Mouse (Mus musculus): ENCODE measurements around the gene Wdr91. TPM values are rescaled to one million over a fixed set of nuclear protein-coding genes. Genes with fewer than 3 reads are reported as not detected.

Wdr91 gene
- polyA plus RNA-seq, 1 experiment from 2014 or later = 19.9 TPM

- H3K9ac ChIP-seq (replicated peaks; ENCODE audit: low read depth) = peak overlapping the region; percentile 52
- H3K4me3 ChIP-seq (ENCODE audit: low read depth, low read length) = peak overlapping the region; percentile 79
- 33% methylated on average over 8 of the region's 8 CpGs for WGBS
- peaks cover 17% of the 10 kb centered on the region; the same call in 1 of the 2 replicates for H3K4me1 ChIP-seq (ENCODE audit: insufficient read depth, low read depth, low read length)
- no peaks in the 10 kb centered on the region for H3K9me3 ChIP-seq (ENCODE audit: low read length)
- H3K4me2 ChIP-seq (replicated peaks; ENCODE audit: low read depth, low read length) = peak overlapping the region; percentile 72
- no peaks in the 10 kb centered on the region for H3K27me3 ChIP-seq (replicated peaks; ENCODE audit: insufficient read depth, low read length)
- H3K36me3 ChIP-seq (ENCODE audit: insufficient read depth, low read length) = peaks cover 7% of the 10 kb centered on the region; the same call in 1 of the 2 replicates
- DNase-seq (ENCODE audit: low spot score) (peak; percentile 38), ATAC-seq (no peak)
- H3K27ac ChIP-seq (ENCODE audit: low read length) = peak overlapping the region; percentile 89
- TF ChIP-seq CTCF (IDR thresholded peaks at IDR 0.05) = no peak
- no peak for TF ChIP-seq EP300 (IDR thresholded peaks at IDR 0.05)
Observed at GRCm38 (mm10) chr6:34909631-34910345, 888 bp downstream of the Wdr91 start.

GRCm38 (mm10) chr6:34907696-34908260 lies 2.9 kb downstream of the Wdr91 start:
- Histone ChIP-seq H3K27ac (ENCODE audit: low read length) (no peak overlapping the region), H3K9ac (replicated peaks; ENCODE audit: low read depth) (no peak overlapping the region), H3K9me3 (ENCODE audit: low read length) (no peaks in the 10 kb centered on the region), H3K27me3 (replicated peaks; ENCODE audit: insufficient read depth, low read length) (no peaks in the 10 kb centered on the region), H3K36me3 (ENCODE audit: insufficient read depth, low read length) (peaks cover 7% of the 10 kb centered on the region; the same call in 1 of the 2 replicates), H3K4me3 (ENCODE audit: low read depth, low read length) (no peak overlapping the region), H3K4me2 (replicated peaks; ENCODE audit: low read depth, low read length) (no peak overlapping the region), H3K4me1 (ENCODE audit: insufficient read depth, low read depth, low read length) (peaks cover 17% of the 10 kb centered on the region; the same call in 1 of the 2 replicates)
- DNase-seq (ENCODE audit: low spot score) = no peak
- TF ChIP-seq CTCF (IDR thresholded peaks at IDR 0.05) (no peak), EP300 (IDR thresholded peaks at IDR 0.05) (no peak)
- 75% methylated on average over 18 of the region's 18 CpGs for WGBS
- no peak for ATAC-seq

GRCm38 (mm10) chr6:34907121-34907614 lies 3.5 kb downstream of the Wdr91 start:
- H3K27me3 ChIP-seq (replicated peaks; ENCODE audit: insufficient read depth, low read length) = no peaks in the 10 kb centered on the region
- peaks cover 17% of the 10 kb centered on the region; the same call in 1 of the 2 replicates for H3K4me1 ChIP-seq (ENCODE audit: insufficient read depth, low read depth, low read length)
- H3K27ac ChIP-seq (ENCODE audit: low read length) = 0 out of 2 replicates have a peak overlapping the region, but pooled peaks have one; percentile 9
- no peaks in the 10 kb centered on the region for H3K9me3 ChIP-seq (ENCODE audit: low read length)
- H3K4me2 ChIP-seq (replicated peaks; ENCODE audit: low read depth, low read length) = no peak overlapping the region
- TF ChIP-seq CTCF (IDR thresholded peaks at IDR 0.05) = no peak
- no peak for TF ChIP-seq EP300 (IDR thresholded peaks at IDR 0.05)
- no peak overlapping the region for H3K4me3 ChIP-seq (ENCODE audit: low read depth, low read length)
- DNase-seq (ENCODE audit: low spot score) = no peak
- ATAC-seq = no peak
- no peak overlapping the region for H3K9ac ChIP-seq (replicated peaks; ENCODE audit: low read depth)
- 63% methylated on average over 2 of the region's 2 CpGs for WGBS
- H3K36me3 ChIP-seq (ENCODE audit: insufficient read depth, low read length) = peaks cover 7% of the 10 kb centered on the region; the same call in 1 of the 2 replicates

- no peaks in the 10 kb centered on the region for H3K27me3 ChIP-seq (replicated peaks; ENCODE audit: insufficient read depth, low read length)
- no peak overlapping the region for H3K4me2 ChIP-seq (replicated peaks; ENCODE audit: low read depth, low read length)
- H3K27ac ChIP-seq (ENCODE audit: low read length) = 0 out of 2 replicates have a peak overlapping the region, but pooled peaks have one; percentile 9
- WGBS = 54% methylated on average over 4 of the region's 4 CpGs
- no peaks in the 10 kb centered on the region for H3K9me3 ChIP-seq (ENCODE audit: low read length)
- H3K4me1 ChIP-seq (ENCODE audit: insufficient read depth, low read depth, low read length) = peaks cover 17% of the 10 kb centered on the region; the same call in 1 of the 2 replicates
- no peak overlapping the region for H3K4me3 ChIP-seq (ENCODE audit: low read depth, low read length)
- H3K36me3 ChIP-seq (ENCODE audit: insufficient read depth, low read length) = peaks cover 7% of the 10 kb centered on the region; the same call in 1 of the 2 replicates
- H3K9ac ChIP-seq (replicated peaks; ENCODE audit: low read depth) = no peak overlapping the region
- no peak for ATAC-seq
- peak; percentile 33 for DNase-seq (ENCODE audit: low spot score)
- no peak for TF ChIP-seq CTCF (IDR thresholded peaks at IDR 0.05)
- TF ChIP-seq EP300 (IDR thresholded peaks at IDR 0.05) = no peak
Observed at GRCm38 (mm10) chr6:34906661-34907060, 4.0 kb downstream of the Wdr91 start.

GRCm38 (mm10) chr6:34906125-34906524 lies 4.6 kb downstream of the Wdr91 start:
- TF ChIP-seq CTCF (IDR thresholded peaks at IDR 0.05) (peak; percentile 50), EP300 (IDR thresholded peaks at IDR 0.05) (no peak)
- H3K4me2 ChIP-seq (replicated peaks; ENCODE audit: low read depth, low read length) = no peak overlapping the region
- DNase-seq (ENCODE audit: low spot score) = peak; percentile 35
- no peak overlapping the region for H3K4me3 ChIP-seq (ENCODE audit: low read depth, low read length)
- H3K4me1 ChIP-seq (ENCODE audit: insufficient read depth, low read depth, low read length) = peaks cover 17% of the 10 kb centered on the region; the same call in 1 of the 2 replicates
- H3K36me3 ChIP-seq (ENCODE audit: insufficient read depth, low read length) = peaks cover 7% of the 10 kb centered on the region; the same call in 1 of the 2 replicates
- no peak for ATAC-seq
- no peaks in the 10 kb centered on the region for H3K27me3 ChIP-seq (replicated peaks; ENCODE audit: insufficient read depth, low read length)
- 0 out of 2 replicates have a peak overlapping the region, but pooled peaks have one; percentile 9 for H3K27ac ChIP-seq (ENCODE audit: low read length)
- WGBS = 44% methylated on average over 2 of the region's 2 CpGs
- H3K9ac ChIP-seq (replicated peaks; ENCODE audit: low read depth) = no peak overlapping the region
- no peaks in the 10 kb centered on the region for H3K9me3 ChIP-seq (ENCODE audit: low read length)

GRCm38 (mm10) chr6:34904361-34904760 lies 6.3 kb downstream of the Wdr91 start:
- peaks cover 9% of the 10 kb centered on the region; the same call in 1 of the 2 replicates for H3K4me1 ChIP-seq (ENCODE audit: insufficient read depth, low read depth, low read length)
- H3K9ac ChIP-seq (replicated peaks; ENCODE audit: low read depth) = 0 out of 2 replicates have a peak overlapping the region, but pooled peaks have one; percentile 16
- no peaks in the 10 kb centered on the region for H3K9me3 ChIP-seq (ENCODE audit: low read length)
- peaks cover 7% of the 10 kb centered on the region; the same call in 1 of the 2 replicates for H3K36me3 ChIP-seq (ENCODE audit: insufficient read depth, low read length)
- ATAC-seq (peak; percentile 68), DNase-seq (ENCODE audit: low spot score) (peak; percentile 68)
- 37% methylated on average over 6 of the region's 6 CpGs for WGBS
- H3K27me3 ChIP-seq (replicated peaks; ENCODE audit: insufficient read depth, low read length) = no peaks in the 10 kb centered on the region
- peak overlapping the region; percentile 79 for H3K27ac ChIP-seq (ENCODE audit: low read length)
- H3K4me3 ChIP-seq (ENCODE audit: low read depth, low read length) = no peak overlapping the region
- H3K4me2 ChIP-seq (replicated peaks; ENCODE audit: low read depth, low read length) = 0 out of 2 replicates have a peak overlapping the region, but pooled peaks have one; percentile 8
- TF ChIP-seq CTCF (IDR thresholded peaks at IDR 0.05) = no peak
- TF ChIP-seq EP300 (IDR thresholded peaks at IDR 0.05) = 0 out of 2 replicates have a peak, but pooled peaks have one; percentile 6
